Mouse (Mus musculus) kidney, embryonic 16.5 days (tissue): ENCODE measurements around the gene Gkap1. TPM values are rescaled to one million over a fixed set of nuclear protein-coding genes. Genes with fewer than 3 reads are reported as not detected.

Source experiments
- ATAC-seq: fragments of 200-750 bp; cut with Nextera tagmentation; 2 replicates; pipeline ENCODE4 v1.8.0; 2017; ENCODE audit warnings: moderate TSS enrichment; ENCODE audit not compliant: low FRiP score, low TSS enrichment
- H3K27ac ChIP-seq: fragments of 300-500 bp; sonication (generic); 2 replicates; pipeline ENCODE4 v1.5.1; 2014; ENCODE audit warnings: low read length
- H3K27me3 ChIP-seq: fragments of 300-500 bp; sonication (generic); 2 replicates; pipeline ENCODE4 v1.6.1; 2014; ENCODE audit warnings: low read length, control low read depth, mixed read lengths; ENCODE audit not compliant: insufficient read depth
- H3K36me3 ChIP-seq: fragments of 300-500 bp; sonication (generic); 2 replicates; pipeline ENCODE4 v1.6.1; 2014; ENCODE audit warnings: low read length, control low read depth, mixed read lengths; ENCODE audit not compliant: insufficient read depth
- H3K4me1 ChIP-seq: fragments of 300-500 bp; sonication (generic); 2 replicates; pipeline ENCODE4 v1.6.1; 2014; ENCODE audit warnings: low read length, control low read depth, mixed read lengths; ENCODE audit not compliant: insufficient read depth
- H3K4me2 ChIP-seq: fragments of 300-500 bp; sonication (generic); replicated peaks from 2 replicates; pipeline ENCODE4 v1.6.1; 2014; ENCODE audit warnings: low read depth, low read length
- H3K4me3 ChIP-seq: fragments of 300-500 bp; sonication (generic); 2 replicates; pipeline ENCODE4 v1.5.1; 2014; ENCODE audit warnings: mild to moderate bottlenecking, low read length
- H3K9ac ChIP-seq: fragments of 300-500 bp; sonication (generic); replicated peaks from 2 replicates; pipeline ENCODE4 v1.6.1; 2014; ENCODE audit warnings: low read length
- H3K9me3 ChIP-seq: fragments of 300-500 bp; sonication (generic); 2 replicates; pipeline ENCODE4 v1.6.1; 2016; ENCODE audit warnings: low read length, control low read depth
- WGBS: fragments of 180-500 bp; shearing (Covaris S2); extraction: QIAGEN DNeasy Blood & Tissue Kit; methylation state at CpG from one replicate; pipeline ENCODE4 v1.1.7; 2014; 5-methylcytosine and 5-hydroxymethylcytosine counted together
- polyA plus RNA-seq: library from polyadenylated mRNA; unstranded; fragments of >200 nt; fragmentation: Nextera tagmentation; extraction: Ambion mirVana; gene quantifications from 2 replicates; pipeline ENCODE4 v1.2.1, GENCODE M21; 2015

The Gkap1 gene
- polyA plus RNA-seq, result 22.5 and 25.8 TPM in 2 replicates

DNA sequence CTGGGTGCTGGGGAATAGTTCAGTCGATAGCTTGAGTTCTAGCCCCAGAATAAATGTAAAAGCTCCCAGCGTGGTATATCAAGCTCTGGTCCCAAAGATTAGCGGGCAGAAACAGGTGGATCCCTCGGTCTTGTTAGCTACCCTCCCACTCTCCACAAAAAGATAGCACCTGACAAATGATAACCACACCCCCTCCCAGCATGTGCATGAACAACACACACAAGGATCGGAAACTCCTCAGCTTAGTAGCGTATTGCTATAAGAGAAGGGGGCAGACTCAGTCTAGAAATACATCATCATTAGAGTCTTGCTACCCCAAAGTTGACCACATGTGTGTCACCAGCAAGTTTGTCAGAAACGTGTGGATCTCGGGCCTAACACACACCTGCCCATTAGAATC is at the start of gene Gkap1:
Gene Gkap1 (minus strand): TSS at position 101 of the 400 bp plus-strand sequence.
- Histone ChIP-seq H3K9me3 (no peaks in the 10 kb centered on the region), H3K9ac (peak within 1 kb of the TSS; percentile 90), H3K4me3 (peak within 1 kb of the TSS; percentile 87), H3K4me1 (peaks cover 18% of the 10 kb centered on the region), H3K4me2 (peak within 1 kb of the TSS; percentile 90), H3K36me3 (no peaks in the 10 kb centered on the region), H3K27me3 (no peaks in the 10 kb centered on the region), H3K27ac (peak within 1 kb of the TSS; percentile 81)
- ATAC-seq, result no peak
- 84% methylated on average over 8 of the region's 8 CpGs for WGBS

DNA sequence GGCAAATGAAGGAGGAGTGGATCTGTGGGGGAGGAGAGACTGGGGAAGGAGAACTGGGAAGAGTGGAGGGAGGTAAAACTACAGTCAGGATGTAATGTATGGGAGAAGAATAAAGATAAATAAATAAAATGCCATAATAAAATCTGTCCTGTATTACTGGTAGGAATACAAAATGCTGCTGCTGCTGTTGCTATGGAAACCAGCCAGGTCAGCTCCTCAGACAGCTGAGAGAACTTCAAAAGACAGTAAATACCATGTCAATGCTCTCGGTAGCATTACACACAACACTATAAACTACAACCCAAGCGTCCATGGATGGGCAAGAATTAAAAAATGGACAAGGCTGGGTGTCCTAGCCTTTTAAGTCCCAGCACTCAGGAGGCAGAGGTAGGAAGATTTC is 42.3 kb upstream of the Gkap1 start:
- Histone ChIP-seq H3K4me3 (no peak overlapping the region), H3K9me3 (no peaks in the 10 kb centered on the region), H3K9ac (no peak overlapping the region), H3K27ac (no peak overlapping the region), H3K4me1 (no peaks in the 10 kb centered on the region), H3K4me2 (no peak overlapping the region), H3K36me3 (no peaks in the 10 kb centered on the region), H3K27me3 (no peaks in the 10 kb centered on the region)
- 60% methylated on average over 2 of the region's 2 CpGs for WGBS
- ATAC-seq, result no peak

DNA sequence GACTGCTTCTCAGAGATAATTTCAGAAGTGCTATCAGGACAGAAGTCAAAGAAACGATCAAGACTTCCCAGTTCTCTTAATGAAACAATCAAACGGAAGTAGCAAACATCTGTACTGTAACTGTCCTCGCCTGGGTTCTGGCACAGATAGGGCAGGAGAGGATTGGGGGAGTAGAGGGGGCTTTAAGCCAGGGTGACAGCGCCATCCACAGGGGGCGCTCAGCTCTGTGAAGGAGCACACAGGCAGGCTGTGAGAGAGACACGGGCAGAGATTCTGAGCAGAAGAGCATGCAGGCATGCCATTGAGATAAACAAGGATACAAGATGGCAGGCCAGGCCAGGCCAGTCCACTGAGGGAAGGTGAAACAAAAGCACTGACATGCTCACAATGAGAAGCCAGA is 39.5 kb upstream of the Gkap1 start:
- Histone ChIP-seq H3K27me3 (no peaks in the 10 kb centered on the region), H3K9ac (no peak overlapping the region), H3K9me3 (no peaks in the 10 kb centered on the region), H3K4me3 (no peak overlapping the region), H3K4me2 (no peak overlapping the region), H3K4me1 (no peaks in the 10 kb centered on the region), H3K36me3 (no peaks in the 10 kb centered on the region), H3K27ac (no peak overlapping the region)
- 72% methylated on average over 6 of the region's 6 CpGs for WGBS
- ATAC-seq, result no peak

DNA sequence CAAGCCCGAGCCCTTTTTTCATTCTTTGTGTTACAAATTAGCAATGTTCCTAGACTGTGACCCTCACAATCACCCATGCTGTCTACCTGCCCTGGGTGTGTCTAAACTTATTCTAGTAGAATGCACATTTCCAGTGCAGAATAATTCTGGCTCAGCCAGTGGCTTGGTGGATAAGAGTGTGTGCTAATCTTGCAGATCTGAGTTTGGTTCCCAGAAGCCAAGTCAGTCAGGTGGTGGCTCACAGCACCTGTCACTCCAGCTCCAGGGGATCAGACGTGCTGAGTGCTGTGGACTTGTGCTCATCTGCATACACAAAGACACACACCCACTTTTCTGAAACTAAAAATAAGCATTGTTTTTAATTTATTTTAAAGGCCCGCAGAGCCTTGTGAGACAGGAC is 38.3 kb upstream of the Gkap1 start:
- H3K9ac ChIP-seq, result no peak overlapping the region
- H3K36me3 ChIP-seq, result no peaks in the 10 kb centered on the region
- no peak overlapping the region for H3K4me2 ChIP-seq
- H3K4me3 ChIP-seq, result no peak overlapping the region
- H3K4me1 ChIP-seq, result no peaks in the 10 kb centered on the region
- no peak overlapping the region for H3K27ac ChIP-seq
- ATAC-seq, result no peak
- no peaks in the 10 kb centered on the region for H3K27me3 ChIP-seq
- no peaks in the 10 kb centered on the region for H3K9me3 ChIP-seq
- whole genome bisulfite sequencing, result 67% methylated on average over 3 of the region's 3 CpGs

DNA sequence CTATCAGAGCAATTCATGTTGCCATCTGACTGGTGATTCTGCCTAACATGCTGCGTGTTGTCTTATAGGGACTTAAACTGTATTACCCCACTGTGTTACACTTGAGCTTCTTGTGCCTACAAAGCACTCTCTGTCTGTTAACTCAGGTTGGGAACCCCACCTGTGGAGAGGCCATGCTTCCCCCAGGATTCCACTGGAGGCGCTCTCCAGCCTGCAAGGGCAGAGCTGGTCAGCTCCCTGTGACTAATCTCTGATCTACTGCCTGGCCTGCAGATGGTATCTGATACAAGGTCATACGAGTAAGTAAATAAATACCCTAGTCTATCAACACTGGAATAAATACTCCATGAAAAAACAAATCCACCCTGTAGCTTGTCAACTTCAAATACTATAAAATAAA is 35.9 kb upstream of the Gkap1 start:
- Histone ChIP-seq H3K27me3 (no peaks in the 10 kb centered on the region), H3K9ac (no peak overlapping the region), H3K4me3 (no peak overlapping the region), H3K27ac (no peak overlapping the region), H3K4me2 (no peak overlapping the region), H3K9me3 (no peaks in the 10 kb centered on the region), H3K4me1 (no peaks in the 10 kb centered on the region), H3K36me3 (no peaks in the 10 kb centered on the region)
- WGBS, result 47% methylated on average over 3 of the region's 3 CpGs
- no peak for ATAC-seq

DNA sequence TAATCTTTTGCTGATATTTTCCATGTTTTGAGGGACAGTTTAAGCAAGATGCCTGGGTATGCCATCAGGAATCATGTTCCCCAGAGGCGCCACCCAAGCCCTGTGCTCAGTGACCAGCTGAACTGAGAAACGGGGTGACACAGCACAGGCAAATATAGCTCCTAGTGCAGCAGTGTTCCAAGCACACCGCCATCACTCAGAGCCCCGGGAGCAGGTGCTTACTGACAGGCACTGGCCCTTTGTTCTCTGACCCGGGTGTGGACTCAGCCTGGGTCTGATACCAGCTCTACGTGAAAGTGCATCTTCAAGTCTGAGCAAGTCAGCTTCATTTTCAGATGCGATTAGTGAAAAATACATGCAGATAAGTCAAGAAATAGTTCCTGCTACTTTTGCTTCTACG is 34.0 kb upstream of the Gkap1 start:
- Histone ChIP-seq H3K9ac (no peak overlapping the region), H3K4me3 (no peak overlapping the region)
- 79% methylated on average over 8 of the region's 8 CpGs for WGBS

DNA sequence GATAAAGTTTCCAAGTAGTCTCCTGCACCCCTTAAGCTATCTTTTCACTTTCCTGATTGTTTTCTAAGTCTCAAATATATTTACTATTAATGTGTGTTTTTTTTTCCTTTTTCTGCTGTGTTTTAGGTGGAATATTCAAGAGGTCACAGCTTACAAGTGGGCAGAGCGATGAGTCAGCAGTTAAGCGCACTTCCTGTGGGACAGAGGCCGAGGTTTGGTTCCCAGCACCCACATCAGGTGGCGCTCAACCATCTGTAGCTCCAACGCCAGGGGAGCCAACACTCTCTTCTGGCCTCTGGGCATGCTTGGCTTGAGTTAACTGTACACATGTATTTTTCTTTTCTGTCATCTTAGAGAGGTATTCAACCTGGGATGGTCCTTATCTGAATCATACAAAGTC is 32.0 kb upstream of the Gkap1 start:
- Histone ChIP-seq H3K4me2 (no peak overlapping the region), H3K4me3 (no peak overlapping the region), H3K27me3 (no peaks in the 10 kb centered on the region), H3K36me3 (no peaks in the 10 kb centered on the region), H3K27ac (no peak overlapping the region), H3K4me1 (no peaks in the 10 kb centered on the region), H3K9me3 (no peaks in the 10 kb centered on the region), H3K9ac (no peak overlapping the region)
- WGBS, result 90% methylated on average over 5 of the region's 5 CpGs
- no peak for ATAC-seq

More for the DNA sequence above, 34.0 kb upstream of the Gkap1 start:
- Histone ChIP-seq H3K4me2 (no peak overlapping the region), H3K4me1 (no peaks in the 10 kb centered on the region), H3K27me3 (no peaks in the 10 kb centered on the region), H3K27ac (no peak overlapping the region), H3K36me3 (no peaks in the 10 kb centered on the region), H3K9me3 (no peaks in the 10 kb centered on the region)
- ATAC-seq, result no peak

DNA sequence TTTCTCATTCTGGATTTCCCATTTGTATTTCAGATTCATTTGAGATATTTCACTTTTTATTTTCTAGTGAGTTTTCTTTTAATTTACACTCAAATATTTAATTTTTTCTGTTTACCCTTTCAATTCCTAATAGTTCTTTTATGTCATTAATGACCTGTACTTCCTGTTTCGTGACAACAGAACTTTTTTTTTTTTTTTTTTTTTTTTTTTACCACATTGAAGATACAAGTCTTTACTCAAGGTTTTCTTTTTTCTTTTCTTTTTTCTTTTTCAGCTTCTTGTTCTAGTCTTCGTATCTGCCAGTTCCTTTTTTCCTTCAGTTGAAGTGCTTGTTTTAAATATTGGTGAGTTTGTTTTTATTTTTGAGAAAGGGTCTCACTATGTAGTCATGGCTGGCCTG is 29.7 kb upstream of the Gkap1 start:
- H3K27ac ChIP-seq, result no peak overlapping the region
- H3K4me3 ChIP-seq, result no peak overlapping the region
- 82% methylated on average over 2 of the region's 2 CpGs for WGBS
- no peaks in the 10 kb centered on the region for H3K36me3 ChIP-seq
- H3K27me3 ChIP-seq, result no peaks in the 10 kb centered on the region
- no peaks in the 10 kb centered on the region for H3K4me1 ChIP-seq
- no peaks in the 10 kb centered on the region for H3K9me3 ChIP-seq
- H3K4me2 ChIP-seq, result no peak overlapping the region
- no peak for ATAC-seq
- H3K9ac ChIP-seq, result no peak overlapping the region

DNA sequence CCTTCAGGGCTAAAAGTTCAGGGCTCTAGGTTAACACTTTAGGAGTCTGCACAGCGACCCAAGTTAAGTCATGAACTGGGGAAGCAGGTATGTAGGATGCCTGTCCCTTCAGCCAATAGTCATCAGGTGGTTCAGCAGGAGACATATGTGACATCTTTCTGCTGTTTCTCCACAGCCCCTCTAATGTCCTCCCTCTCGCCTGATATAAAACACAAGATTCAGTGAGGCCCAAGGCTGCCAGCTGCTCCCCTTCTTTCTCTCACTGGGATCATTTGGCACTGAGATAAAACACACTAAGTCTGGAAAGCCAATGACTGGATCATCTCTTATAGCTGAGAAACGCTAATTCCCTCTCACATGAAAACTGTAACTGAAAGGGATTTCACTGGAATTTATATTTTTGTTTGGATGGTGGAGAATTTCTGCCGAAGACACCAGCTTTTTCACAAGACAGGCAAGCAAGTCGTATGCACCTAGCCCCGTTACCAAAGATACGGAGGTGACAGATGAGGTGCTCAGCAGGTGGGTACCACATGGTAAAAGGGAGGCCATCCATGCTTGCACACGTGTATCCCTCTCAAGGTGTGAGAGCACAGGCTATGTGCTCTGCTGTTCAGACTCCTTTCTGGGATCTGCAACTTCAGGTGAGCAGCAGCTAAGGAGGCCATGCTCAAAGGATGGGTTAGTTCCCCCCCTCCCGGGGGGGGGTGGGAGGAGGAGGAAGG is 27.1 kb upstream of the Gkap1 start:
- Histone ChIP-seq H3K9ac (no peak overlapping the region), H3K4me3 (no peak overlapping the region), H3K9me3 (no peaks in the 10 kb centered on the region), H3K27ac (no peak overlapping the region), H3K36me3 (no peaks in the 10 kb centered on the region), H3K27me3 (no peaks in the 10 kb centered on the region), H3K4me2 (no peak overlapping the region), H3K4me1 (no peaks in the 10 kb centered on the region)
- 82% methylated on average over 9 of the region's 9 CpGs for WGBS
- no peak for ATAC-seq

DNA sequence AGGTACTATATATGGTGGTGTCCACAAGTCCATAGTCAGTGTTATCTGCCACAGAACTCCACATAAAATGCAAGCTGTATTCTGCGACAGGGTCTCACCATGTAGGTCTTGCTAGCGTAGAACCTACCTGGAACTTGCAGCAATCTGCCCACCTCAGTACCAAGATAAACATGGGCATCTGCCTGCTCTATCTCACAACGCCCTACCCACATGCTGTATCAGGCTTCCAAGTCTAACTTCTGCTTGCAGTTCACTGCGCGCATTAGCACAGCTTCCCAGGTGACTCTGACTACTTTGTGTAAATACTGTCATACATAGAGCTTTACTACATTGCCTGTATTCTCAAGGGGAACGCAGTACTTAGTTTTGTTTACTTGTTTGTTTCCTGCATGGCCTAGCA is 26.5 kb upstream of the Gkap1 start:
- ATAC-seq, result no peak
- WGBS, result 90% methylated on average over 6 of the region's 6 CpGs
- Histone ChIP-seq H3K4me3 (no peak overlapping the region), H3K4me1 (no peaks in the 10 kb centered on the region), H3K4me2 (no peak overlapping the region), H3K27ac (no peak overlapping the region), H3K27me3 (no peaks in the 10 kb centered on the region), H3K9ac (no peak overlapping the region), H3K36me3 (no peaks in the 10 kb centered on the region), H3K9me3 (no peaks in the 10 kb centered on the region)
